Mouse (Mus musculus): ENCODE data around the gene Lcorl. TPM values are rescaled to one million over a fixed set of nuclear protein-coding genes. Genes with fewer than 3 reads are reported as not detected.

The Lcorl gene
- total RNA-seq, 4 experiments from 2014 or later, result 25.7 to 35.7 (median 31.8) TPM

Other genes with a start within 250 kb of the Lcorl start
- gene Fam184b, start 218.0 kb downstream of the Lcorl start, total RNA-seq (2022), result 10 to 100 TPM; 10.2 to 12.9 (median 11.5) TPM
- under 1 TPM; 0.21 to 0.78 (median 0.45) TPM for gene Ncapg, start 187.7 kb downstream of the Lcorl start, total RNA-seq (2022)